Mouse (Mus musculus) small intestine, adult 2 months (tissue): ENCODE measurements around the gene Rae1. TPM values are rescaled to one million over a fixed set of nuclear protein-coding genes. Genes with fewer than 3 reads are reported as not detected.

Source experiments
- H3K27ac ChIP-seq: fragments of 200-500 bp; 2 replicates; pipeline ENCODE4 v1.5.1; 2012; ENCODE audit warnings: low read depth, low read length, control low read depth, inconsistent platforms; ENCODE audit not compliant: insufficient read depth
- H3K27me3 ChIP-seq: fragments of 200-500 bp; 2 replicates; pipeline ENCODE4 v1.6.1; 2012; ENCODE audit warnings: mild to moderate bottlenecking, moderate library complexity, low read length, inconsistent platforms; ENCODE audit not compliant: control insufficient read depth, insufficient read depth
- H3K36me3 ChIP-seq: fragments of 200-500 bp; 2 replicates; pipeline ENCODE4 v1.6.1; 2012; ENCODE audit warnings: mild to moderate bottlenecking, low read length, control low read depth, inconsistent platforms; ENCODE audit not compliant: control insufficient read depth, insufficient read depth
- H3K4me1 ChIP-seq: fragments of 200-500 bp; 2 replicates; pipeline ENCODE4 v1.6.1; 2012; ENCODE audit warnings: low read length, inconsistent platforms, mixed read lengths; ENCODE audit not compliant: control insufficient read depth, insufficient read depth, insufficient read length
- H3K4me3 ChIP-seq: fragments of 200-500 bp; 2 replicates; pipeline ENCODE4 v1.5.1; 2012; ENCODE audit warnings: low read depth, mild to moderate bottlenecking, control low read depth, inconsistent platforms, low read length, moderate library complexity
- CTCF ChIP-seq: fragments of 200-500 bp; IDR thresholded peaks from 2 replicates; pipeline ENCODE4 v1.5.1; 2012; ENCODE audit warnings: low read depth, mild to moderate bottlenecking, control low read depth, inconsistent platforms, low read length, moderate library complexity, mixed read lengths; ENCODE audit not compliant: insufficient replicate concordance, insufficient read length; ENCODE audit errors: extremely low read depth
- POLR2A ChIP-seq: fragments of 200-500 bp; IDR thresholded peaks from 2 replicates; pipeline ENCODE4 v1.6.1; 2012; ENCODE audit warnings: low read depth, mild to moderate bottlenecking, control low read depth, inconsistent platforms, low read length, moderate library complexity
- WGBS: fragments of 180-500 bp; shearing (Covaris S2); methylation state at CpG from one replicate; pipeline ENCODE4 v1.1.7; 2018; 5-methylcytosine and 5-hydroxymethylcytosine counted together
- polyA plus RNA-seq: library from polyadenylated mRNA; depleted of rRNA; stranded (reverse); fragments of >200 nt; gene quantifications from 2 replicates; pipeline ENCODE4 v1.2.3, GENCODE M21; 2012

The Rae1 gene
- polyA plus RNA-seq, 1 experiment: 33.1 TPM

DNA sequence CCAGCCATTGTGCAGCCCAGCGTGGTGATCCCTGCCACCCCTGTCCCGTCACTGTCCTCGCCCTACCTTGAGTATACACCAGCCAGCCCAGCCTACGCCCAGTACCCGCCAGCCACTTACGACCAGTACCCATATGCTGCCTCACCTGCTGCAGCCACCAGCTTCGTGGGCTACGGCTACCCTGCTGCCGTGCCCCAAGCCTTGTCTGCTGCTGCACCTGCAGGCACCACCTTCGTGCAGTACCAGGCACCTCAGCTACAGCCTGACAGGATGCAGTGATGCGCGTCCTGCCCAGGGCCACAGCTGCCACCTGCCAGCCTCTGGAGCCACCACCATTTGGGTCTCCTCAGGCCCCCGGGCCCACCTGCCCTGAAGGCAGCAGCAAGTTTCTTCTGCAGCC lies 33.6 kb downstream of the Rae1 start:
- 76% methylated on average over 13 of the region's 13 CpGs for WGBS
- Histone ChIP-seq H3K27me3 (no peaks in the 10 kb centered on the region), H3K36me3 (peaks cover 17% of the 10 kb centered on the region; the same call in 1 of the 2 replicates), H3K4me3 (no peak overlapping the region), H3K27ac (no peak overlapping the region), H3K4me1 (peaks cover 26% of the 10 kb centered on the region)
- TF ChIP-seq POLR2A: no peak
- no peak for TF ChIP-seq CTCF

DNA sequence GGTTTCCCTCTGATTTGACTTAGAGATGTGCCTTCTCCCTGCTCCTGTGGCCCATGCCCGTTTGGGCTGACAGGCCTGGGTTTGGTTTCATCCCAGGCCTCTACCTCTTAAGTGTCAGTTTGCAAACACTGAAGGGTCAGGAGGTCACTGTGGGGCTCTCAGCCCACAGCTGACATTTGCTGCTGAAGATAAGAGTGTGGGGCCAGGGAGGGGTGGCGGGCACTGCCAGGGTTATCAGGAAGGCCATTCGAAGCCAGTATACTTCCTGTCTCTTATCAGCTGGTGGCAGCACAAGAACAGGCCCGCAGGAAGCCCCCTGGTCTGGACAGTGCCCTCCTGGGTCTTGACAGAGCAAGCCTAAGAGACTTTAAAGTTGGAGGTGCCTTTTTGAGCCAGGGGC lies 35.1 kb downstream of the Rae1 start:
- TF ChIP-seq POLR2A: no peak
- no peak for TF ChIP-seq CTCF
- WGBS: 37% methylated on average over 4 of the region's 4 CpGs
- peaks cover 25% of the 10 kb centered on the region for H3K4me1 ChIP-seq

GRCm38 (mm10) chr2:173035653-173036052 lies 35.7 kb downstream of the Rae1 start:
- WGBS: 86% methylated on average over 5 of the region's 5 CpGs
- Histone ChIP-seq H3K27ac (no peak overlapping the region), H3K4me1 (peaks cover 19% of the 10 kb centered on the region), H3K4me3 (no peak overlapping the region), H3K36me3 (peaks cover 17% of the 10 kb centered on the region; the same call in 1 of the 2 replicates), H3K27me3 (no peaks in the 10 kb centered on the region)
- TF ChIP-seq CTCF (no peak), POLR2A (no peak)

More for the DNA sequence above, 35.1 kb downstream of the Rae1 start:
- Histone ChIP-seq H3K36me3 (peaks cover 17% of the 10 kb centered on the region; the same call in 1 of the 2 replicates), H3K4me3 (no peak overlapping the region), H3K27me3 (no peaks in the 10 kb centered on the region), H3K27ac (no peak overlapping the region)

GRCm38 (mm10) chr2:173036055-173036454 lies 36.1 kb downstream of the Rae1 start:
- H3K4me1 ChIP-seq: peaks cover 15% of the 10 kb centered on the region
- H3K27ac ChIP-seq: no peak overlapping the region
- 87% methylated on average over 5 of the region's 5 CpGs for WGBS
- H3K36me3 ChIP-seq: peaks cover 17% of the 10 kb centered on the region; the same call in 1 of the 2 replicates
- no peaks in the 10 kb centered on the region for H3K27me3 ChIP-seq
- TF ChIP-seq CTCF (no peak), POLR2A (no peak)
- no peak overlapping the region for H3K4me3 ChIP-seq

GRCm38 (mm10) chr2:173036611-173037010 lies 36.7 kb downstream of the Rae1 start:
- WGBS: 61% methylated on average over 4 of the region's 4 CpGs
- no peak for TF ChIP-seq CTCF
- TF ChIP-seq POLR2A: no peak
- no peak overlapping the region for H3K27ac ChIP-seq
- no peaks in the 10 kb centered on the region for H3K27me3 ChIP-seq
- H3K36me3 ChIP-seq: peaks cover 13% of the 10 kb centered on the region; the same call in 1 of the 2 replicates
- no peak overlapping the region for H3K4me3 ChIP-seq
- H3K4me1 ChIP-seq: peaks cover 14% of the 10 kb centered on the region

GRCm38 (mm10) chr2:173037347-173037746 lies 37.4 kb downstream of the Rae1 start:
- Histone ChIP-seq H3K27ac (no peak overlapping the region), H3K4me1 (peaks cover 10% of the 10 kb centered on the region), H3K4me3 (no peak overlapping the region), H3K27me3 (no peaks in the 10 kb centered on the region), H3K36me3 (peaks cover 12% of the 10 kb centered on the region; the same call in 1 of the 2 replicates)
- 66% methylated on average over 5 of the region's 5 CpGs for WGBS
- TF ChIP-seq CTCF (no peak), POLR2A (no peak)

- no peak overlapping the region for H3K27ac ChIP-seq
- H3K4me3 ChIP-seq: no peak overlapping the region
- no peaks in the 10 kb centered on the region for H3K27me3 ChIP-seq
- WGBS: 41% methylated on average over 7 of the region's 7 CpGs
- H3K36me3 ChIP-seq: peaks cover 12% of the 10 kb centered on the region; the same call in 1 of the 2 replicates
- TF ChIP-seq CTCF (no peak), POLR2A (no peak)
- H3K4me1 ChIP-seq: peaks cover 10% of the 10 kb centered on the region
These were observed 38.1 kb downstream of the Rae1 start for GRCm38 (mm10) chr2:173037827-173038607.
